Mouse (Mus musculus) yolk sac, embryonic 10.5 days (tissue): ENCODE measurements around the gene Tspan5.
A peak's percentile ranks its signal among the peaks of the same experiment; 100 is the strongest.

ENCODE experiments used
- DNase-seq: peaks from one replicate; pipeline ENCODE4 v3.0.0-alpha.2; 2017; ENCODE audit warnings: low spot score

Tspan5 gene

GRCm38 (mm10) chr3:138773871-138774606 lies 32.0 kb downstream of the Tspan5 start:
- DNase-seq, result no peak

GRCm38 (mm10) chr3:138774607-138774943 lies 32.6 kb downstream of the Tspan5 start:
- DNase-seq, result no peak

- DNase-seq, result no peak
Observed at GRCm38 (mm10) chr3:138775926-138776715, 34.1 kb downstream of the Tspan5 start.

GRCm38 (mm10) chr3:138781492-138781891 lies 39.5 kb downstream of the Tspan5 start:
- peak; percentile 9 for DNase-seq

GRCm38 (mm10) chr3:138783859-138784640 lies 42.1 kb downstream of the Tspan5 start:
- no peak for DNase-seq

GRCm38 (mm10) chr3:138784641-138785025 lies 42.6 kb downstream of the Tspan5 start:
- DNase-seq, result no peak

- no peak for DNase-seq
Observed at GRCm38 (mm10) chr3:138787758-138788488, 45.9 kb downstream of the Tspan5 start.

GRCm38 (mm10) chr3:138788489-138788850 lies 46.5 kb downstream of the Tspan5 start:
- DNase-seq, result no peak

GRCm38 (mm10) chr3:138789275-138789674 lies 47.3 kb downstream of the Tspan5 start:
- no peak for DNase-seq

GRCm38 (mm10) chr3:138794533-138794932 lies 52.5 kb downstream of the Tspan5 start:
- no peak for DNase-seq

- no peak for DNase-seq
Observed at GRCm38 (mm10) chr3:138795951-138796350, 54.0 kb downstream of the Tspan5 start.

- no peak for DNase-seq
Observed at GRCm38 (mm10) chr3:138796583-138796982, 54.6 kb downstream of the Tspan5 start.

GRCm38 (mm10) chr3:138800664-138801411 lies 58.8 kb downstream of the Tspan5 start:
- no peak for DNase-seq

GRCm38 (mm10) chr3:138801661-138802060 lies 59.7 kb downstream of the Tspan5 start:
- DNase-seq, result no peak

- no peak for DNase-seq
Observed at GRCm38 (mm10) chr3:138802722-138803443, 60.9 kb downstream of the Tspan5 start.

- no peak for DNase-seq
Observed at GRCm38 (mm10) chr3:138803444-138804085, 61.6 kb downstream of the Tspan5 start.

GRCm38 (mm10) chr3:138804104-138805048 lies 62.4 kb downstream of the Tspan5 start:
- DNase-seq, result no peak

- no peak for DNase-seq
Observed at GRCm38 (mm10) chr3:138807795-138808194, 65.8 kb downstream of the Tspan5 start.

- DNase-seq, result no peak
Observed at GRCm38 (mm10) chr3:138809509-138809908, 67.5 kb downstream of the Tspan5 start.
